Mouse (Mus musculus) spleen, adult 2 months (tissue): Measurements from ENCODE around the gene Gpr146.

Experiments used
- CTCF ChIP-seq: fragments of 200-500 bp; IDR thresholded peaks from 2 replicates; pipeline ENCODE4 v1.5.1; 2011; ENCODE audit warnings: mild to moderate bottlenecking, inconsistent platforms; ENCODE audit not compliant: insufficient read depth, insufficient read length, insufficient replicate concordance; ENCODE audit errors: extremely low read depth
- POLR2A ChIP-seq: fragments of 200-500 bp; IDR thresholded peaks from 2 replicates; pipeline ENCODE4 v1.6.1; 2011; ENCODE audit warnings: low read depth, low read length, inconsistent platforms

GRCm38 (mm10) chr5:139365827-139366226 is 11.7 kb upstream of the Gpr146 start:
- TF ChIP-seq CTCF (no peak), POLR2A (no peak)
